ENCODE assay signal across 8 mouse cellular contexts in genomic region chr5:134316721-134317120, GRCm38 (mm10). TPM values are rescaled to one million over a fixed set of nuclear protein-coding genes. Genes with fewer than 3 reads are reported as not detected.
DNase-seq lines count a peak whose midpoint lies in the region; ATAC-seq and TF ChIP-seq lines count a peak whose summit lies in the region.

No protein-coding gene starts in this region.

- 42% methylated on average over 7 of the region's 7 CpGs for WGBS in hindbrain, postnatal 0 days
- WGBS in limb, embryonic 15.5 days: 51% methylated on average over 7 of the region's 7 CpGs

- no peak for ATAC-seq in hindbrain, postnatal 0 days
- ATAC-seq in limb, embryonic 15.5 days (ENCODE audit: insufficient number of reproducible peaks, low FRiP score, low TSS enrichment, low read depth): no peak

- no peak for TF ChIP-seq CTCF in layer of hippocampus, adult 2 months (conservative IDR thresholded peaks at IDR 0.05)
- TF ChIP-seq CTCF in cortical plate, adult 2 months (IDR thresholded peaks at IDR 0.05; ENCODE audit: extremely low read depth, insufficient read depth, low read length): no peak
- TF ChIP-seq CTCF in hindbrain, postnatal 0 days (IDR thresholded peaks at IDR 0.05; ENCODE audit: low read depth): no peak

- peak overlapping the region; percentile 100 for H3K27ac ChIP-seq in layer of hippocampus, adult 2 months
- H3K27ac ChIP-seq in cortical plate, adult 2 months (ENCODE audit: insufficient read depth, low read length): peak overlapping the region; percentile 28; the same call in 1 of the 2 replicates
- H3K27ac ChIP-seq in hindbrain, postnatal 0 days: peak overlapping the region; percentile 100; the same call in 1 of the 2 replicates
- peak overlapping the region; percentile 98 for H3K27ac ChIP-seq in limb, embryonic 15.5 days

- DNase-seq in layer of hippocampus, adult 2 months (ENCODE audit: low spot score in 2 of 2): no peak
- no peak for DNase-seq in layer of hippocampus, adult 9-10 months (ENCODE audit: low spot score)
- peak; percentile 58 for DNase-seq in hindbrain, postnatal 0 days (ENCODE audit: low spot score)
- no peak for DNase-seq in T-cell, adult 2 months (ENCODE audit: low spot score)
- DNase-seq in thymus, postnatal 0 days (ENCODE audit: low spot score): no peak
- no peak for DNase-seq in spleen, adult 18-20 months

- H3K9ac ChIP-seq in hindbrain, postnatal 0 days (replicated peaks; ENCODE audit: low read length): no peak overlapping the region
- no peak overlapping the region for H3K9ac ChIP-seq in limb, embryonic 15.5 days

- no peaks in the 10 kb centered on the region for H3K36me3 ChIP-seq in hindbrain, postnatal 0 days (ENCODE audit: insufficient read depth, low read length)
- no peaks in the 10 kb centered on the region for H3K36me3 ChIP-seq in limb, embryonic 15.5 days

- no peak overlapping the region for H3K4me2 ChIP-seq in hindbrain, postnatal 0 days (ENCODE audit: low read depth, low read length)
- no peak overlapping the region for H3K4me2 ChIP-seq in limb, embryonic 15.5 days

- H3K27me3 ChIP-seq in hindbrain, postnatal 0 days (ENCODE audit: insufficient read depth, low read length): no peaks in the 10 kb centered on the region
- no peaks in the 10 kb centered on the region for H3K27me3 ChIP-seq in limb, embryonic 15.5 days

- no peaks in the 10 kb centered on the region for H3K9me3 ChIP-seq in hindbrain, postnatal 0 days (ENCODE audit: low read length)
- H3K9me3 ChIP-seq in limb, embryonic 15.5 days: no peaks in the 10 kb centered on the region

- H3K4me1 ChIP-seq in cortical plate, adult 2 months (ENCODE audit: control insufficient read depth, insufficient read depth, low read length): peaks cover 1% of the 10 kb centered on the region; the same call in 1 of the 2 replicates
- peaks cover 4% of the 10 kb centered on the region for H3K4me1 ChIP-seq in hindbrain, postnatal 0 days (ENCODE audit: insufficient read depth, low read length)
- peaks cover 17% of the 10 kb centered on the region for H3K4me1 ChIP-seq in limb, embryonic 15.5 days

- TF ChIP-seq POLR2A in cortical plate, adult 2 months (IDR thresholded peaks at IDR 0.05; ENCODE audit: extremely low read depth, insufficient read depth, low read length): no peak

- no peak overlapping the region for H3K4me3 ChIP-seq in layer of hippocampus, adult 2 months
- H3K4me3 ChIP-seq in cortical plate, adult 2 months (ENCODE audit: insufficient read depth, low read length): no peak overlapping the region
- H3K4me3 ChIP-seq in hindbrain, postnatal 0 days (ENCODE audit: low read length): no peak overlapping the region
- H3K4me3 ChIP-seq in limb, embryonic 15.5 days: no peak overlapping the region

RNA-seq across cellular contexts. Expression of gene Gtf2i, which starts 2.2 kb away (rescaled TPM):
- total RNA-seq in layer of hippocampus, adult 2 months (2021): 100 to 1,000 TPM; 222 to 227 TPM
- polyA plus RNA-seq in cortical plate, adult 2 months (2012; rRNA removed): 149 and 157 TPM in 2 replicates
- 103 and 115 TPM in 2 replicates for total RNA-seq in hindbrain, postnatal 0 days (2014; rRNA removed)
- polyA plus RNA-seq in hindbrain, postnatal 0 days (2015; fragmentation: Nextera tagmentation; extraction: Ambion mirVana): 85.6 and 86.1 TPM in 2 replicates
- 164 and 170 TPM in 2 replicates for polyA plus RNA-seq in limb, embryonic 15.5 days (2015; fragmentation: Nextera tagmentation; extraction: Ambion mirVana)
- 124 and 130 TPM in 2 replicates for polyA plus RNA-seq in thymus, postnatal 0 days (2015; fragmentation: Nextera tagmentation; extraction: Ambion mirVana)

Comparison
In these comparisons a context has a peak if more than half of its experiments do, and no peak if none do; other contexts are left out.
1. H3K27ac ChIP-seq: peak in every context shown above with its lines; median percentile 100 in layer of hippocampus, adult 2 months; 100 in hindbrain, postnatal 0 days; 98 in limb, embryonic 15.5 days; 28 in cortical plate, adult 2 months.